Mouse (Mus musculus): ENCODE results near the gene Gm11627. TPM values are rescaled to one million over a fixed set of nuclear protein-coding genes. Genes with fewer than 3 reads are reported as not detected.

Gene Gm11627
- total and polyA plus RNA-seq, 2 experiments from 2014 or later, result 7.9 to 12.0 TPM

DNA sequence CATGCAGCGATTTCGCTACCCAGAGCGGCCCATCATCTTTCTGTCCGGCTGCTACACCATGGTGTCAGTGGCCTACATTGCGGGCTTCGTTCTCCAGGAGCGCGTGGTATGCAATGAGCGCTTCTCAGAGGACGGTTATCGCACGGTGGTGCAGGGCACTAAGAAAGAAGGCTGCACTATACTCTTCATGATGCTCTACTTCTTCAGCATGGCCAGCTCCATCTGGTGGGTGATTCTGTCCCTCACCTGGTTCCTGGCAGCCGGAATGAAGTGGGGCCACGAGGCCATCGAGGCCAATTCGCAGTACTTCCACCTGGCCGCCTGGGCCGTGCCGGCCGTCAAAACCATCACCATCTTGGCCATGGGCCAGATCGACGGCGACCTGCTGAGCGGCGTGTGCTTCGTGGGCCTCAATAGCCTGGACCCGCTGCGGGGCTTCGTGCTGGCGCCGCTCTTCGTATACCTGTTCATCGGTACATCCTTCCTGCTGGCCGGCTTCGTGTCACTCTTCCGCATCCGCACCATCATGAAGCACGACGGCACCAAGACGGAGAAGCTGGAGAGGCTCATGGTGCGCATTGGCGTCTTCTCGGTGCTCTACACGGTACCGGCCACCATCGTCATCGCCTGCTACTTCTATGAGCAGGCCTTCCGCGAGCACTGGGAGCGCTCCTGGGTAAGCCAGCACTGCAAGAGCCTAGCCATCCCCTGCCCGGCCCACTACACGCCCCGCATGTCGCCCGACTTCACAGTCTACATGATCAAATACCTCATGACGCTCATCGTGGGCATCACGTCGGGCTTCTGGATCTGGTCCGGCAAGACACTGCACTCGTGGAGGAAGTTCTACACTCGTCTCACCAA, 26.5 kb upstream of the Gm11627 start:
- Histone ChIP-seq H3K36me3 (replicated peaks; ENCODE audit: control insufficient read depth, insufficient read depth, low read length) (no peaks in the 10 kb centered on the region), H3K9ac (replicated peaks; ENCODE audit: low read depth, low read length) (peak overlapping the region; percentile 80), H3K4me3 (ENCODE audit: low read depth, low read length) (peak overlapping the region; percentile 78), H3K9me3 (replicated peaks; ENCODE audit: control insufficient read depth, low read length) (no peaks in the 10 kb centered on the region), H3K27ac (ENCODE audit: low read depth) (peak overlapping the region; percentile 93), H3K4me1 (ENCODE audit: control insufficient read depth, insufficient read depth) (peaks cover 7% of the 10 kb centered on the region; the same call in 1 of the 2 replicates), H3K4me2 (ENCODE audit: low read depth, low read length) (peak overlapping the region; percentile 68), H3K27me3 (ENCODE audit: control insufficient read depth, insufficient read depth, low read length) (peaks cover 7% of the 10 kb centered on the region; the same call in 1 of the 2 replicates)
- TF ChIP-seq CTCF (IDR thresholded peaks at IDR 0.05; ENCODE audit: low read depth) (no peak), EP300 (IDR thresholded peaks at IDR 0.05; ENCODE audit: low read depth) (no peak)
- WGBS, result 2% methylated on average over 62 of the region's 62 CpGs
- peak; percentile 31 for DNase-seq (ENCODE audit: low spot score)
- ATAC-seq (ENCODE audit: insufficient read depth, low read depth), result no peak

DNA sequence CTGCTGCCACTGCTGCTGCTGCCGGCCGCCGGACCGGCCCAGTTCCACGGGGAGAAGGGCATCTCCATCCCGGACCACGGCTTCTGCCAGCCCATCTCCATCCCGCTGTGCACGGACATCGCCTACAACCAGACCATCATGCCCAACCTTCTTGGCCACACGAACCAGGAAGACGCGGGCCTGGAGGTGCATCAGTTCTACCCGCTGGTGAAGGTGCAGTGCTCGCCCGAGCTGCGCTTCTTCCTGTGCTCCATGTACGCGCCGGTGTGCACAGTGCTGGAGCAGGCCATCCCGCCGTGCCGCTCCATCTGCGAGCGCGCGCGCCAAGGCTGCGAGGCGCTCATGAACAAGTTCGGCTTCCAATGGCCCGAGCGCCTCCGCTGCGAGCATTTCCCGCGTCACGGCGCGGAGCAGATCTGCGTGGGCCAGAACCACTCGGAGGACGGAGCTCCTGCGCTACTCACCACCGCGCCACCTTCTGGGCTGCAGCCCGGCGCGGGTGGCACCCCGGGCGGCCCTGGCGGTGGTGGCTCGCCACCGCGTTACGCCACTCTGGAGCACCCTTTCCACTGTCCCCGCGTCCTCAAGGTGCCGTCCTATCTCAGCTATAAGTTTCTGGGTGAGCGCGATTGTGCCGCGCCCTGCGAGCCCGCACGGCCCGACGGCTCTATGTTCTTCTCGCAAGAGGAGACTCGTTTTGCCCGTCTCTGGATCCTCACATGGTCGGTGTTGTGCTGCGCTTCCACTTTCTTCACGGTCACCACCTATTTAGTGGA, 25.7 kb upstream of the Gm11627 start:
- no peak for DNase-seq (ENCODE audit: low spot score)

DNA sequence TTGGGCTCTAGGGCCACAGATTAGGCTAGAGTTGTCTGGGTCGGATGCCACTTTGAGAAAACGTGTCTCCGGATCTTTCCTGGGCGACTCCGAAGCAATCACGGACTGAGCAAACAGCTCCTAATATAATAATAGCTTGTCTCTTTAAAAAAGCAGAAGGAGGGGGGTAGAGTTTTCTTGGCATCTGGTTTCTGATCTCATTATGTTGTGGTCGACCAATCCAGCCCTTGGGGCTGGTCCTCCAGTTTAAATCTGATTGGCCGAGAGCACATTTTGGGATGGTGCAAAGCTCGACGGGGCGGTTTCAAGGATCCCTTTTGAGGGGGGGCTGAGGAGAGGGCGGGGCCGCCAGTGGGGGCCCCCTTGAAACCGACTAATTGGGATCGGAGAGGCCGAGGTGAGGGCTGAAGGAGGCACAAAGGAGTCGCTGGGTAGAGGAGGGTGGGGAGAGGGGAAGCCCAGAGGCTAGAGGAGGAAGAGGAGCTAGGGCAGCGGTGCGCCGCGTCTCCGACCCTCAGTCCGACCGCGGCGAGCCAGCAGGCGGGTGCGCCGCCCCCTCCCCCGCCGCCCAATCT, 24.8 kb upstream of the Gm11627 start, which contains the start of gene Fzd2:
TSS of gene Fzd2 (plus strand) at position 387 of the 575 bp plus-strand sequence.
- no peaks in the 10 kb centered on the region for H3K9me3 ChIP-seq (replicated peaks; ENCODE audit: control insufficient read depth, low read length)
- under 1% methylated on average over 31 of the region's 31 CpGs for WGBS
- ATAC-seq (ENCODE audit: insufficient read depth, low read depth) (peak; percentile 93), DNase-seq (ENCODE audit: low spot score) (peak; percentile 100)
- H3K27me3 ChIP-seq (ENCODE audit: control insufficient read depth, insufficient read depth, low read length), result peaks cover 7% of the 10 kb centered on the region; the same call in 1 of the 2 replicates
- peak within 1 kb of the TSS; percentile 68 for H3K4me2 ChIP-seq (ENCODE audit: low read depth, low read length)
- no peak for TF ChIP-seq EP300 (IDR thresholded peaks at IDR 0.05; ENCODE audit: low read depth)
- TF ChIP-seq CTCF (IDR thresholded peaks at IDR 0.05; ENCODE audit: low read depth), result no peak
- H3K4me3 ChIP-seq (ENCODE audit: low read depth, low read length), result peak within 1 kb of the TSS; percentile 78
- peak within 1 kb of the TSS; percentile 80 for H3K9ac ChIP-seq (replicated peaks; ENCODE audit: low read depth, low read length)
- no peaks in the 10 kb centered on the region for H3K36me3 ChIP-seq (replicated peaks; ENCODE audit: control insufficient read depth, insufficient read depth, low read length)
- peak within 1 kb of the TSS; percentile 93 for H3K27ac ChIP-seq (ENCODE audit: low read depth)
- peaks cover 7% of the 10 kb centered on the region; the same call in 1 of the 2 replicates for H3K4me1 ChIP-seq (ENCODE audit: control insufficient read depth, insufficient read depth)

More for the DNA sequence above, 25.7 kb upstream of the Gm11627 start:
- H3K4me1 ChIP-seq (ENCODE audit: control insufficient read depth, insufficient read depth), result peaks cover 7% of the 10 kb centered on the region; the same call in 1 of the 2 replicates
- 0 out of 2 replicates have a peak, but pooled peaks have one; percentile 20 for TF ChIP-seq CTCF (IDR thresholded peaks at IDR 0.05; ENCODE audit: low read depth)
- no peak for TF ChIP-seq EP300 (IDR thresholded peaks at IDR 0.05; ENCODE audit: low read depth)
- peak overlapping the region; percentile 80 for H3K9ac ChIP-seq (replicated peaks; ENCODE audit: low read depth, low read length)
- H3K27ac ChIP-seq (ENCODE audit: low read depth), result peak overlapping the region; percentile 93
- peak overlapping the region; percentile 68 for H3K4me2 ChIP-seq (ENCODE audit: low read depth, low read length)
- peaks cover 7% of the 10 kb centered on the region; the same call in 1 of the 2 replicates for H3K27me3 ChIP-seq (ENCODE audit: control insufficient read depth, insufficient read depth, low read length)
- H3K4me3 ChIP-seq (ENCODE audit: low read depth, low read length), result peak overlapping the region; percentile 78
- ATAC-seq (ENCODE audit: insufficient read depth, low read depth), result peak; percentile 12
- H3K36me3 ChIP-seq (replicated peaks; ENCODE audit: control insufficient read depth, insufficient read depth, low read length), result no peaks in the 10 kb centered on the region
- no peaks in the 10 kb centered on the region for H3K9me3 ChIP-seq (replicated peaks; ENCODE audit: control insufficient read depth, low read length)
- under 1% methylated on average over 74 of the region's 74 CpGs for WGBS

DNA sequence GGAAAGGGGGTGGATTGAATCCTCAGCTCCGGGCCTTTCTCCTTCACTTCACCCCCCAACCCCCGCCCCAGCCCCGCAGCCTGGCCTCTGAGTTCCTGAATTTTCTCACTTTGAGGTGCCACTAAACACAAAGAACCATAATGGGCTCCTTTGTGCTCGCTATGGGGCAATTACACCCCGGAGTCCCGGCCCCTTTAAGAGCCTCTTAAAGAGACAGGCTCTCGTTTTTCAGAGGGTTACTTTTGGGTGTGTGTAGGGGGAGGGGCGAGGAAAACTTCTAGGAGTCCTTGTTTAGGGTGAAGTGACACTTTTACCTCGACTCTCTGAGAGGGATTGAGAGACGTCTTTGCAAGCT, 24.2 kb upstream of the Gm11627 start:
- Histone ChIP-seq H3K4me1 (ENCODE audit: control insufficient read depth, insufficient read depth) (peaks cover 7% of the 10 kb centered on the region; the same call in 1 of the 2 replicates), H3K9me3 (replicated peaks; ENCODE audit: control insufficient read depth, low read length) (no peaks in the 10 kb centered on the region), H3K4me3 (ENCODE audit: low read depth, low read length) (peak overlapping the region; percentile 78), H3K4me2 (ENCODE audit: low read depth, low read length) (peak overlapping the region; percentile 68), H3K9ac (replicated peaks; ENCODE audit: low read depth, low read length) (peak overlapping the region; percentile 80), H3K27ac (ENCODE audit: low read depth) (peak overlapping the region; percentile 93), H3K36me3 (replicated peaks; ENCODE audit: control insufficient read depth, insufficient read depth, low read length) (no peaks in the 10 kb centered on the region), H3K27me3 (ENCODE audit: control insufficient read depth, insufficient read depth, low read length) (peaks cover 7% of the 10 kb centered on the region; the same call in 1 of the 2 replicates)
- under 1% methylated on average over 10 of the region's 10 CpGs for WGBS
- no peak for TF ChIP-seq CTCF (IDR thresholded peaks at IDR 0.05; ENCODE audit: low read depth)
- no peak for TF ChIP-seq EP300 (IDR thresholded peaks at IDR 0.05; ENCODE audit: low read depth)
- DNase-seq (ENCODE audit: low spot score), result peak; percentile 82
- ATAC-seq (ENCODE audit: insufficient read depth, low read depth), result peak; percentile 62
